Mouse (Mus musculus) forebrain, embryonic 16.5 days (tissue): Measurements from ENCODE around the gene Kif26b. TPM values are rescaled to one million over a fixed set of nuclear protein-coding genes. Genes with fewer than 3 reads are reported as not detected.

Experiments used
- ATAC-seq: fragments of 200-750 bp; cut with Nextera tagmentation; 2 replicates; pipeline ENCODE4 v1.8.0; 2017; ENCODE audit warnings: mild to moderate bottlenecking, moderate library complexity
- H3K27ac ChIP-seq: fragments of 300-500 bp; sonication (generic); 2 replicates; pipeline ENCODE4 v1.5.1; 2014; ENCODE audit warnings: low read length, control low read depth
- H3K27me3 ChIP-seq: fragments of 300-500 bp; sonication (generic); replicated peaks from 2 replicates; pipeline ENCODE4 v1.6.1; 2014; ENCODE audit warnings: low read length; ENCODE audit not compliant: control insufficient read depth, insufficient read depth
- H3K36me3 ChIP-seq: fragments of 300-500 bp; sonication (generic); 2 replicates; pipeline ENCODE4 v1.6.1; 2014; ENCODE audit not compliant: control insufficient read depth, insufficient read depth
- H3K4me1 ChIP-seq: fragments of 300-500 bp; sonication (generic); replicated peaks from 2 replicates; pipeline ENCODE4 v1.6.1; 2014; ENCODE audit warnings: low read length; ENCODE audit not compliant: control insufficient read depth, insufficient read depth
- H3K4me2 ChIP-seq: fragments of 300-500 bp; sonication (generic); 2 replicates; pipeline ENCODE4 v1.6.1; 2014; ENCODE audit warnings: mild to moderate bottlenecking, low read length, control low read depth
- H3K4me3 ChIP-seq: fragments of 300-500 bp; sonication (generic); replicated peaks from 2 replicates; pipeline ENCODE4 v1.5.1; 2014; ENCODE audit warnings: mild to moderate bottlenecking, low read length, control low read depth
- H3K9ac ChIP-seq: fragments of 300-500 bp; sonication (generic); replicated peaks from 2 replicates; pipeline ENCODE4 v1.6.1; 2014; ENCODE audit warnings: low read depth, low read length, control low read depth
- H3K9me3 ChIP-seq: fragments of 300-500 bp; sonication (generic); 2 replicates; pipeline ENCODE4 v1.6.1; 2016; ENCODE audit warnings: low read length; ENCODE audit not compliant: control insufficient read depth
- WGBS: fragments of 180-500 bp; shearing (Covaris S2); extraction: QIAGEN DNeasy Blood & Tissue Kit; methylation state at CpG from one replicate; pipeline ENCODE4 v1.1.7; 2014; 5-methylcytosine and 5-hydroxymethylcytosine counted together
- polyA plus RNA-seq: library from polyadenylated mRNA; unstranded; fragments of >200 nt; fragmentation: Nextera tagmentation; extraction: Ambion mirVana; gene quantifications from 2 replicates; pipeline ENCODE4 v1.2.1, GENCODE M21; 2015

Kif26b gene
- polyA plus RNA-seq, 1 experiment from 2014 or later = 5.3 TPM

DNA sequence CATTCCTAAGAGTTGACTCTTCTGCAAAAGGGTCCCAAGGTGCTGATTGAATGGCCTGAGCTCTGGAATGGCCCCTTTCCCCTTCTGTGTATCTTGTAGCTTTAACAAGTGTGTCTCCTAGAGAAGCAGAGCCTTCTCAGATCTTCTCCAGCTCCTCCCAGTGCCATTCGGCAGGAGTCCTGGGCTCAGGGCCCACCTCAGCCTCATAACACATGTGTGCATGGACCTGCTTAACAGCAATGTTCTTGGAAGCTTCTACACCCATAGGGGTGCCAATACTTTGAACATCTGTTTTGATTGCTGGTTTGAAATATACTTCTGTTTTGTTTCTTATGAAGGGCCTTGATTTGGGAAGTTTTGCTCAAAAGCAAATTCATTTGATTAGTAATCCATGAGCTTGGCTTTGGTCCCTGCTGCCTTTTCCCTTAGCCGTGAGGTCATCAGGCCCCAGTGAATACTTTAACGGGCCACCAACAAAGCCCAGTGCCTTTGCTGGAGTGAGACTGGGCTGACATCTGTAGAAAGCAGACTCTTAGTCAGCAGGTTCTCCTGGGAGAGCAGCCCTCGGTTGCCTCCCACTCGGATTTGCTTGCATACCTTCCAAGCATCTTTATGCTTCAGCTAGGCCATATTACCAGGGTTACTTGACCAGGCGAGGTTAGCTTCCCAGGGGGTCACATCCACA is 405.2 kb downstream of the Kif26b start:
- no peaks in the 10 kb centered on the region for H3K36me3 ChIP-seq
- no peaks in the 10 kb centered on the region for H3K4me1 ChIP-seq
- no peak overlapping the region for H3K27ac ChIP-seq
- H3K9me3 ChIP-seq = no peaks in the 10 kb centered on the region
- H3K27me3 ChIP-seq = no peaks in the 10 kb centered on the region
- H3K4me2 ChIP-seq = no peak overlapping the region
- no peak overlapping the region for H3K9ac ChIP-seq
- no peak for ATAC-seq
- 68% methylated on average over 6 of the region's 6 CpGs for WGBS
- no peak overlapping the region for H3K4me3 ChIP-seq

DNA sequence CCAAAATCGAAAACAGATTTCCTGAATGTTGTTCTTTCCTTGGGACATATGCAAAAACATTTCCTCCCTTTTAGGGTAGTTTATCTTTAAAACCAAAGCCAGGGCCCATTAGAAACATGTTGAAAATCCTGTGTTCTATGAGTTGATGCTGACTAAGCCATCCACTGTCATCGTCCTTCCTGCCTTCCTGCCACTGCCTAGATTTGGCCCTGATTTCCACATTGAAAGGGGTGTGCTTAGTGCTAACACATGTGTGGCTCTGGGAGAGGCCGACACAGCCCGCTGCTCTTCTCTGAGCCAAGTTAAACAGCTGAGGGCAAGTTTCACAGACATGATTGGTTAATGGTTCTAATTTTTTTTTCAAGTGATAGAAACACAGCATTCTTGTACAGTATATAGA is 407.5 kb downstream of the Kif26b start:
- Histone ChIP-seq H3K9ac (no peak overlapping the region), H3K9me3 (no peaks in the 10 kb centered on the region), H3K27me3 (no peaks in the 10 kb centered on the region), H3K36me3 (no peaks in the 10 kb centered on the region), H3K4me2 (no peak overlapping the region), H3K4me3 (no peak overlapping the region), H3K4me1 (no peaks in the 10 kb centered on the region), H3K27ac (no peak overlapping the region)
- ATAC-seq = no peak
- 71% methylated on average over 4 of the region's 4 CpGs for WGBS

DNA sequence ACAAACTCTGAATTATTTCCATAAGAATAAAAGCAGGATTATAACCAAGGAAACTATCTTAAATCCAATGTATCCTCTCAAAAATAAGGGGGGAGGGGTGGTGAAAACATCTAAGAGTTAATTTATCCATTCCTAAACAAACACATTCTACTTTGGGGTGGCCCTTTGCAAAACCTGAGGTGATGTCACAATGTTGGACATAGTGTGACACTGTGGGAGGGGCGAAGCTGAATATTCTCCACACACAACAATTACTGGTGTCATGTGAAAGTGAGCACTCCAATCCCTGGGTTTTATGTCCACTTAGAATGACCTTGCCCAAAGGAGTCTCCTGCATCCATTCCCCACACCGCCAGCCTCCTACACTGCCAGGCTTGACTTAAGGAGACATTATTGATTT is 408.1 kb downstream of the Kif26b start:
- H3K27ac ChIP-seq = no peak overlapping the region
- 93% methylated on average over 2 of the region's 2 CpGs for WGBS
- H3K4me3 ChIP-seq = no peak overlapping the region

DNA sequence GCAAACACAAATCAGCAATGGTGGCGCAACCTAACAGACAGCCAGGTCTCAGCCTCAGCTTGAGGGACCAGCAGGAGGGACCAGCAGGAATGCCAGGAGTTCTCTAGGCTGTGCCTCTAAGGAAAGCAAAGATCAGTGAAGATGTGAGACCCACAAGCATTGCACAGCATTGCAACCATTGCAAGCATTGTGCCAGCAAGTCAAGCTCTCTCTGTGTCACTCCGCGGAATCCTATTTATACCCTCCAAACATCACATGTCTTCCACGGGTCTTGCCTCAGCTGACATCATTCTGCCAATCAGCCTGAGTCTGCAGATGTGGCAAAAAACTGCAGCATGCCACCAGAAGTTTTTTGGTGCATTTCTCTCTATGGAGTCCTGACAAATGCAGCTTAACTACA is 411.4 kb downstream of the Kif26b start:
- H3K27ac ChIP-seq = no peak overlapping the region
- no peak overlapping the region for H3K4me3 ChIP-seq
- no peak overlapping the region for H3K9ac ChIP-seq
- ATAC-seq = no peak
- no peaks in the 10 kb centered on the region for H3K36me3 ChIP-seq
- 84% methylated on average over 4 of the region's 4 CpGs for WGBS
- no peaks in the 10 kb centered on the region for H3K27me3 ChIP-seq
- H3K4me1 ChIP-seq = no peaks in the 10 kb centered on the region
- no peak overlapping the region for H3K4me2 ChIP-seq
- H3K9me3 ChIP-seq = no peaks in the 10 kb centered on the region

More for the DNA sequence above, 408.1 kb downstream of the Kif26b start:
- H3K27me3 ChIP-seq = no peaks in the 10 kb centered on the region
- no peaks in the 10 kb centered on the region for H3K36me3 ChIP-seq
- H3K4me2 ChIP-seq = no peak overlapping the region
- ATAC-seq = no peak
- H3K9ac ChIP-seq = no peak overlapping the region
- H3K4me1 ChIP-seq = no peaks in the 10 kb centered on the region
- no peaks in the 10 kb centered on the region for H3K9me3 ChIP-seq

DNA sequence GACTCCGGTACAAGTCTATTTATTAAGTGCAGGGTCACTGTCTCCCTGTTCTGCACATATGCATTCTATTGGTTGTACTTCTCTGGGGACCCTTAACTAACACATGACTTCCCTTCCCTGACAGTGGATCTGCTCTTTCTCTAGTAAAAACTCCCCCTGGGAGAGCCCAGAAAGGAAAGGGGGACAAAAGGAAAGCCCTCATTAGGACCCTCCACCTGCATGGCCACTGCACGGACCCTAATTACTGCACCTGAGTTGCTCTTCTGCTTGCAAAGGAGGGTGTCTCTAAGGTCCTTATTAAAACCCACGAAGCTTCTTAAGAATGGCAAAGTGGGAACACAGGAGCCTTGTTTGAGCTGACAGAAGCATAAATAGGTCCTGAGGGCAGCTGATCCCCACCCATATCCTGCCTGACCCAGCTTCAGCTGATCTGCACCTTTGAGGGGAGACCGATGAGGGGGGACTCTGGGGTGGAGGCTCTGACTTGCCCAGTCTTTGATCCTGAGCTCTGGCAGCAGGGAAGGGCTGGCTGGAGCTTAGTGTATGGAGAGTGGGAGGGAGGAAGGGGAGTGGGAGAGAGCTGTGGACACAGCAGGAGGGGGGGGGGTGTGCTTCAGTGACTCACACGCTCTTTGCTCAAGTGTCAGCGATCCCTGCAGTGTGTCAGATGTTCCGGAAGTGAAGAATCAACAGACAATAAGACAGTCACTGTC is 413.5 kb downstream of the Kif26b start:
- no peaks in the 10 kb centered on the region for H3K9me3 ChIP-seq
- H3K4me2 ChIP-seq = no peak overlapping the region
- H3K36me3 ChIP-seq = no peaks in the 10 kb centered on the region
- no peak overlapping the region for H3K4me3 ChIP-seq
- ATAC-seq = no peak
- no peaks in the 10 kb centered on the region for H3K4me1 ChIP-seq
- H3K27ac ChIP-seq = no peak overlapping the region
- 37% methylated on average over 7 of the region's 7 CpGs for WGBS
- no peaks in the 10 kb centered on the region for H3K27me3 ChIP-seq
- H3K9ac ChIP-seq = no peak overlapping the region

DNA sequence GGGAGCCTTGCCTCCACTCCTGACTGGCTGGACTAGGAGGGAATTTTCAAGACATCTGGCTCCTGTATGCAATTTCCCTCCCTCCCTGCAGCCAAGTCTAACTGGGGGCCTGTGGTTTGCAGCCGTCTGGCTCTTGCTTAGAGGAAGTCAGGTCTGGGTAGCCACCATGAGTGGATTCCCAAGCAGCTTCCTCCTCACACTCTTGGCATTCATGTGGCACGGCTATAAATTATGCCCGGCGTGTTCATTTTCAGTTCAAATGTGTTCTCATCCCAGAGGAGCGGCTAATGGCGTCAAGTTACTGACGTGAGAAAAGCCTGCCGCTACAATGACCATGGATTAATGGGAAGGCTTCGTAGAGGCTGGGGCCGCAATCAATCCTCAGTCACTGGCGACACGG is 424.0 kb downstream of the Kif26b start:
- Histone ChIP-seq H3K4me1 (no peaks in the 10 kb centered on the region), H3K4me3 (no peak overlapping the region), H3K27me3 (no peaks in the 10 kb centered on the region), H3K36me3 (no peaks in the 10 kb centered on the region), H3K9me3 (no peaks in the 10 kb centered on the region), H3K27ac (no peak overlapping the region), H3K9ac (no peak overlapping the region), H3K4me2 (no peak overlapping the region)
- 76% methylated on average over 12 of the region's 12 CpGs for WGBS
- no peak for ATAC-seq

DNA sequence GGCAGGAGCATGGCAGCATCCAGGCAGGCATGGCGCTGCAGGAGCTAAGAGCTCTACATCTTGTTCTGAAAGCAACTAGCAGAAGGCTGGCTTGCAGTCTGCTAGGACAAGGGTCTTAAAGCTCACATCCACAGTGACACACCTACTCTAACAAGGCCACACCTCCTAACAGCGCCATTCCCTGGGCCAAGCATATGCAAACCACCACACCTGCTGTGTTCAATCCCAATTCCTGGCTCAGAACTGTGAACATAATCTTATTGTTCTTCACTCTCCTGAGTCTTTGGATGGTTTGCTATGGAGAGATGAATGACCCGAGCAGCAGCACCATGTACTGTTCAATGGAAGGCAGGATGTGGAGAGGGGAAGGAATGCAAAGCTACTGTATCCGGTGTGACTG is 429.7 kb downstream of the Kif26b start:
- no peaks in the 10 kb centered on the region for H3K27me3 ChIP-seq
- H3K9ac ChIP-seq = no peak overlapping the region
- 88% methylated on average over 4 of the region's 4 CpGs for WGBS
- no peaks in the 10 kb centered on the region for H3K36me3 ChIP-seq
- no peak overlapping the region for H3K4me3 ChIP-seq
- no peak overlapping the region for H3K4me2 ChIP-seq
- no peak for ATAC-seq
- 0 out of 2 replicates have a peak, but pooled peaks cover 2% of the 10 kb centered on the region for H3K4me1 ChIP-seq
- no peak overlapping the region for H3K27ac ChIP-seq
- no peaks in the 10 kb centered on the region for H3K9me3 ChIP-seq

DNA sequence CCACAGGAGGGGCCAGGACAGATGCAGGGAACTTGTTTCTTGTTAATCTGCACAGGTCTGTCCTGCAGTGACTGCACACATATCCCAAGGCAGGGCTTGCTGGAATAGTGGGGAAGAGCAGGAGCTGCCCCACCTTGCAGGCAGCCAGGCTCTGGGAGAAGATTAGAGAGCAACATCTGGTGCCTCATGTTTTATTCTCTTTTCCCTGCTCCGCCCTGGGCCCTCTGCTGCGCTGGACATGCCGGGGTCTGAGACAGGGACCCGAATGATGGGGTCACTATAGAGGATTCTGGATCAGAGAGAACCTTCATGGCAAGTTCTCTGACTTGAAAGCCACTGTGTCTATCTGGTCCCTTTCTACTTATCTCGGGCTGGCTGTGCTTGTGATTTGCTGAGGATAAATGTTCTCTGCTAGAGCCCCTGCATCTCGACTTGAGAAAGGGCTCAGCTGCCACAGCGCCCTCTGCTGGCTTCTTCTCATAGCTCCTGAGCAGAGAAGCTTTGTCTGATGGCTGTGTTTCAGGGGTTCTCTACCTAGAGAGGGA is 431.2 kb downstream of the Kif26b start:
- Histone ChIP-seq H3K4me2 (no peak overlapping the region), H3K4me1 (0 out of 2 replicates have a peak, but pooled peaks cover 2% of the 10 kb centered on the region), H3K27me3 (no peaks in the 10 kb centered on the region), H3K9me3 (no peaks in the 10 kb centered on the region), H3K27ac (no peak overlapping the region), H3K36me3 (no peaks in the 10 kb centered on the region), H3K9ac (no peak overlapping the region), H3K4me3 (no peak overlapping the region)
- peak; percentile 76 for ATAC-seq
- 50% methylated on average over 7 of the region's 7 CpGs for WGBS

DNA sequence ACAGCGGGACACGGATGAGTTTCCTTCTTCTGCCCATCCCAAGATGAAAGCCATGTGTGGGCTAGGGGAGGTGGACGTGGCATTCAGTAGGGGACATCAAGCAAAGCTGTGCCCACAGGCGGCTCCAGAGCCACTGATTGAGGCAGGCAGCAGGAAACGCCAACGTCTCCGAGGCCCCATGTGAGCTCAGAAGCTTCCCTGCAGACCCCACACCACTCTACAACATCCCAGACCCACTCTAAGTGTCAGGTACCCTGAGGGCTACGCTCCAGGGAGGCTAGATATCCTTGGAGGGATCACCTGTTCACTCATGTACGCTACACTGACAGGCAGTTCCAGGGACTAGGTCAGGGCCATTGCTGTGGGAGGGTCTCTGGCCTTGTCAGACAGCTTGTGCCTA is 432.7 kb downstream of the Kif26b start:
- WGBS = 87% methylated on average over 9 of the region's 9 CpGs
- no peaks in the 10 kb centered on the region for H3K27me3 ChIP-seq

More for the DNA sequence above, 432.7 kb downstream of the Kif26b start:
- Histone ChIP-seq H3K36me3 (no peaks in the 10 kb centered on the region), H3K27ac (no peak overlapping the region), H3K4me1 (0 out of 2 replicates have a peak, but pooled peaks cover 2% of the 10 kb centered on the region), H3K4me3 (no peak overlapping the region), H3K4me2 (no peak overlapping the region), H3K9me3 (no peaks in the 10 kb centered on the region), H3K9ac (no peak overlapping the region)
- ATAC-seq = no peak
